Mouse (Mus musculus): ENCODE measurements at regions not wholly inside any gene's neighbourhood (a gene's known extent, or its start where the extent isn't known, plus 50 kb on each side); places are given as distances from the start of the nearest gene placed in this dataset.

- TF ChIP-seq CTCF (IDR thresholded peaks at IDR 0.05; ENCODE audit: control insufficient read depth, insufficient read depth, low read length) (no peak), POLR2A (IDR thresholded peaks at IDR 0.05; ENCODE audit: borderline replicate concordance, control insufficient read depth, low read depth, low read length) (no peak)
Measured at GRCm38 (mm10) chr1:43300676-43301075, 103.9 kb upstream of the Fhl2 start.
